ENCODE assay signal across 8 mouse cellular contexts in genomic region chr1:127206020-127206641, GRCm38 (mm10). TPM values are rescaled to one million over a fixed set of nuclear protein-coding genes. Genes with fewer than 3 reads are reported as not detected.
DNase-seq lines count a peak whose midpoint lies in the region; ATAC-seq lines count a peak whose summit lies in the region.

No protein-coding gene starts in this region.

- H3K36me3 ChIP-seq in embryonic facial prominence, embryonic 13.5 days, result no peaks in the 10 kb centered on the region
- H3K36me3 ChIP-seq in heart, embryonic 10.5 days, result no peaks in the 10 kb centered on the region
- no peaks in the 10 kb centered on the region for H3K36me3 ChIP-seq in liver, embryonic 12.5 days
- no peaks in the 10 kb centered on the region for H3K36me3 ChIP-seq in splenic B cell, adult 2 months (ENCODE audit: control insufficient read depth, insufficient read depth, low read length, poor library complexity, severe bottlenecking)

- WGBS in embryonic facial prominence, embryonic 13.5 days, result 2% methylated on average over 39 of the region's 39 CpGs
- 3% methylated on average over 39 of the region's 39 CpGs for WGBS in heart, embryonic 10.5 days
- WGBS in liver, embryonic 12.5 days (ENCODE audit: insufficient replicate concordance), result 4% methylated on average over 39 of the region's 39 CpGs

- peak overlapping the region; percentile 64 for H3K4me3 ChIP-seq in embryonic facial prominence, embryonic 13.5 days
- peak overlapping the region; percentile 71 for H3K4me3 ChIP-seq in heart, embryonic 10.5 days
- peak overlapping the region; percentile 78 for H3K4me3 ChIP-seq in liver, embryonic 12.5 days

- H3K27me3 ChIP-seq in embryonic facial prominence, embryonic 13.5 days, result no peaks in the 10 kb centered on the region
- no peaks in the 10 kb centered on the region for H3K27me3 ChIP-seq in heart, embryonic 10.5 days (ENCODE audit: insufficient read depth, poor library complexity, severe bottlenecking)
- H3K27me3 ChIP-seq in liver, embryonic 12.5 days (replicated peaks), result no peaks in the 10 kb centered on the region
- H3K27me3 ChIP-seq in splenic B cell, adult 2 months (ENCODE audit: control insufficient read depth, insufficient read depth, low read length, poor library complexity, severe bottlenecking), result no peaks in the 10 kb centered on the region

- DNase-seq in 3T3-L1 (ENCODE audit: low read depth, low spot score), result peak; percentile 42
- peak; percentile 30 for DNase-seq in adrenal gland, adult 8-10 months
- peak; percentile 76 for DNase-seq in heart, embryonic 10.5 days (ENCODE audit: low spot score)
- peak; percentile 38 for DNase-seq in kidney, adult 9 months
- peak; percentile 45 for DNase-seq in splenic B cell, adult 2 months (ENCODE audit: low read depth, low spot score)

- peak overlapping the region; percentile 96 for H3K27ac ChIP-seq in embryonic facial prominence, embryonic 13.5 days
- H3K27ac ChIP-seq in heart, embryonic 10.5 days, result peak overlapping the region; percentile 93
- no peak overlapping the region for H3K27ac ChIP-seq in liver, embryonic 12.5 days

- no peaks in the 10 kb centered on the region for H3K9me3 ChIP-seq in embryonic facial prominence, embryonic 13.5 days
- H3K9me3 ChIP-seq in heart, embryonic 10.5 days, result no peaks in the 10 kb centered on the region
- H3K9me3 ChIP-seq in liver, embryonic 12.5 days (replicated peaks), result no peaks in the 10 kb centered on the region

- H3K4me1 ChIP-seq in embryonic facial prominence, embryonic 13.5 days, result peaks cover 26% of the 10 kb centered on the region
- H3K4me1 ChIP-seq in heart, embryonic 10.5 days, result peaks cover 16% of the 10 kb centered on the region
- peaks cover 29% of the 10 kb centered on the region for H3K4me1 ChIP-seq in liver, embryonic 12.5 days

- H3K4me2 ChIP-seq in embryonic facial prominence, embryonic 13.5 days, result peak overlapping the region; percentile 98
- H3K4me2 ChIP-seq in liver, embryonic 12.5 days, result peak overlapping the region; percentile 98

- peak overlapping the region; percentile 83 for H3K9ac ChIP-seq in embryonic facial prominence, embryonic 13.5 days
- H3K9ac ChIP-seq in liver, embryonic 12.5 days, result peak overlapping the region; percentile 70

- peak; percentile 56; the same call in 1 of the 2 replicates for ATAC-seq in embryonic facial prominence, embryonic 13.5 days (ENCODE audit: insufficient number of reproducible peaks, insufficient read depth, low FRiP score, low TSS enrichment, low read depth)
- ATAC-seq in liver, embryonic 12.5 days, result no peak
- ATAC-seq in monocyte, adult 5-6 weeks (replicated peaks; ENCODE audit: insufficient number of reproducible peaks, low FRiP score, low TSS enrichment, poor library complexity, severe bottlenecking), result peak; percentile 12; the same call in 1 of the 2 replicates

RNA-seq across cellular contexts. Expression of gene Mgat5, which starts 1.3 kb away (rescaled TPM):
- 10 to 100 TPM; 14.5 to 21.1 (median 18.5) TPM for total RNA-seq in adrenal gland, adult 8-10 months (2022)
- 7.0 and 7.6 TPM in 2 replicates for polyA plus RNA-seq in embryonic facial prominence, embryonic 13.5 days (2015; fragmentation: Nextera tagmentation; extraction: Ambion mirVana)
- 3.2 and 3.5 TPM in 2 replicates for polyA plus RNA-seq in heart, embryonic 10.5 days (2016; fragmentation: Nextera tagmentation; extraction: Ambion mirVana)
- 1.3 and 1.5 TPM in 2 replicates for polyA plus RNA-seq in liver, embryonic 12.5 days (2016; fragmentation: Nextera tagmentation; extraction: Ambion mirVana)
- total RNA-seq in monocyte, adult 5-6 weeks (2017), result 19.4 to 35.1 TPM (median 21.1 TPM) in 3 replicates
